Mouse (Mus musculus) forebrain, embryonic 14.5 days (tissue): ENCODE measurements around the gene Ankrd6. TPM values are rescaled to one million over a fixed set of nuclear protein-coding genes. Genes with fewer than 3 reads are reported as not detected.

Experiments used
- ATAC-seq: fragments of 200-750 bp; cut with Nextera tagmentation; 2 replicates; pipeline ENCODE4 v1.8.0; 2017; ENCODE audit warnings: mild to moderate bottlenecking, moderate library complexity
- DNase-seq: peaks from one replicate; pipeline ENCODE4 v3.0.0-alpha.2; 2015; ENCODE audit warnings: low spot score
- H3K27ac ChIP-seq: fragments of 300-500 bp; sonication (generic); 2 replicates; pipeline ENCODE4 v1.5.1; 2014; ENCODE audit warnings: low read depth, mild to moderate bottlenecking, control low read depth, low read length, moderate library complexity
- H3K27me3 ChIP-seq: fragments of 300-500 bp; sonication (generic); replicated peaks from 2 replicates; pipeline ENCODE4 v1.6.1; 2014; ENCODE audit warnings: low read length, control low read depth, mixed read lengths; ENCODE audit not compliant: control insufficient read depth, insufficient read depth
- H3K36me3 ChIP-seq: fragments of 300-500 bp; sonication (generic); 2 replicates; pipeline ENCODE4 v1.6.1; 2014; ENCODE audit warnings: low read length, control low read depth; ENCODE audit not compliant: control insufficient read depth, insufficient read depth
- H3K4me1 ChIP-seq: fragments of 300-500 bp; sonication (generic); 2 replicates; pipeline ENCODE4 v1.6.1; 2014; ENCODE audit warnings: antibody characterized with exemption, low read length, control low read depth; ENCODE audit not compliant: control insufficient read depth, insufficient read depth
- H3K4me2 ChIP-seq: fragments of 300-500 bp; sonication (generic); 2 replicates; pipeline ENCODE4 v1.6.1; 2014; ENCODE audit warnings: mild to moderate bottlenecking, control low read depth, low read length
- H3K4me3 ChIP-seq: fragments of 300-500 bp; sonication (generic); 2 replicates; pipeline ENCODE4 v1.5.1; 2014; ENCODE audit warnings: low read depth, low read length, control low read depth
- H3K9ac ChIP-seq: fragments of 300-500 bp; sonication (generic); 2 replicates; pipeline ENCODE4 v1.6.1; 2014; ENCODE audit warnings: mild to moderate bottlenecking, low read length, control low read depth, moderate library complexity
- H3K9me3 ChIP-seq: fragments of 300-500 bp; sonication (generic); replicated peaks from 2 replicates; pipeline ENCODE4 v1.6.1; 2016; ENCODE audit warnings: low read length, control low read depth, mixed read lengths; ENCODE audit not compliant: control insufficient read depth
- WGBS: fragments of 180-500 bp; shearing (Covaris S2); extraction: QIAGEN DNeasy Blood & Tissue Kit; methylation state at CpG from one replicate; pipeline ENCODE4 v1.1.7; 2014; 5-methylcytosine and 5-hydroxymethylcytosine counted together
- polyA plus RNA-seq: library from polyadenylated mRNA; unstranded; fragments of >200 nt; fragmentation: Nextera tagmentation; extraction: Ambion mirVana; gene quantifications from 2 replicates; pipeline ENCODE4 v1.2.1, GENCODE M21; 2014

Gene Ankrd6
- polyA plus RNA-seq, 1 experiment from 2014 or later: 32.7 TPM

- ATAC-seq (no peak), DNase-seq (peak; percentile 51)
- Histone ChIP-seq H3K4me1 (peaks cover 15% of the 10 kb centered on the region), H3K27me3 (no peaks in the 10 kb centered on the region), H3K36me3 (no peaks in the 10 kb centered on the region), H3K27ac (peak overlapping the region; percentile 68), H3K4me3 (peak overlapping the region; percentile 87), H3K4me2 (peak overlapping the region; percentile 90), H3K9ac (peak overlapping the region; percentile 93), H3K9me3 (no peaks in the 10 kb centered on the region)
- 8% methylated on average over 13 of the region's 13 CpGs for WGBS
Observed at GRCm38 (mm10) chr4:32984801-32985675, 34.4 kb upstream of the Ankrd6 start.

- peak overlapping the region; percentile 93 for H3K9ac ChIP-seq
- 0% methylated on average over 13 of the region's 13 CpGs for WGBS
- no peaks in the 10 kb centered on the region for H3K36me3 ChIP-seq
- peak overlapping the region; percentile 87 for H3K4me3 ChIP-seq
- peak overlapping the region; percentile 87; the same call in 1 of the 2 replicates for H3K27ac ChIP-seq
- no peak for ATAC-seq
- DNase-seq: peak; percentile 85
- H3K4me1 ChIP-seq: peaks cover 15% of the 10 kb centered on the region
- no peaks in the 10 kb centered on the region for H3K27me3 ChIP-seq
- H3K4me2 ChIP-seq: peak overlapping the region; percentile 90
- no peaks in the 10 kb centered on the region for H3K9me3 ChIP-seq
Observed at GRCm38 (mm10) chr4:32984242-32984641, 33.6 kb upstream of the Ankrd6 start.

GRCm38 (mm10) chr4:32983176-32984155, 32.8 kb upstream of the Ankrd6 start:
- Histone ChIP-seq H3K4me2 (peak overlapping the region; percentile 90), H3K4me3 (peak overlapping the region; percentile 87), H3K9me3 (no peaks in the 10 kb centered on the region), H3K27me3 (no peaks in the 10 kb centered on the region), H3K27ac (peak overlapping the region; percentile 87), H3K9ac (peak overlapping the region; percentile 93), H3K4me1 (peaks cover 15% of the 10 kb centered on the region), H3K36me3 (no peaks in the 10 kb centered on the region)
- WGBS: under 1% methylated on average over 78 of the region's 94 CpGs
- peak; percentile 56 for DNase-seq
- ATAC-seq: peak; percentile 69

GRCm38 (mm10) chr4:32982716-32983175, 32.1 kb upstream of the Ankrd6 start, which contains the start of gene Rragd:
Gene Rragd (plus strand): TSS chr4:32983037.
- under 1% methylated on average over 17 of the region's 18 CpGs for WGBS
- H3K27me3 ChIP-seq: no peaks in the 10 kb centered on the region
- peak; percentile 79 for ATAC-seq

GRCm38 (mm10) chr4:32982041-32982715, 31.5 kb upstream of the Ankrd6 start:
- H3K4me2 ChIP-seq: peak overlapping the region; percentile 90
- H3K4me3 ChIP-seq: peak overlapping the region; percentile 87
- no peaks in the 10 kb centered on the region for H3K9me3 ChIP-seq
- no peak overlapping the region for H3K27ac ChIP-seq
- H3K27me3 ChIP-seq: no peaks in the 10 kb centered on the region
- no peaks in the 10 kb centered on the region for H3K36me3 ChIP-seq
- WGBS: 3% methylated on average over 15 of the region's 15 CpGs
- ATAC-seq: peak; percentile 52
- peaks cover 15% of the 10 kb centered on the region for H3K4me1 ChIP-seq
- H3K9ac ChIP-seq: peak overlapping the region; percentile 93
- DNase-seq: peak; percentile 71

More at GRCm38 (mm10) chr4:32982716-32983175, 32.1 kb upstream of the Ankrd6 start, which contains the start of gene Rragd:
- Histone ChIP-seq H3K4me3 (peak within 1 kb of the TSS; percentile 87), H3K9ac (peak within 1 kb of the TSS; percentile 93), H3K9me3 (no peaks in the 10 kb centered on the region), H3K4me1 (peaks cover 15% of the 10 kb centered on the region), H3K36me3 (no peaks in the 10 kb centered on the region), H3K4me2 (peak within 1 kb of the TSS; percentile 90), H3K27ac (peak within 1 kb of the TSS; percentile 87)
- no peak for DNase-seq

GRCm38 (mm10) chr4:32981617-32982016, 31.0 kb upstream of the Ankrd6 start:
- peak overlapping the region; percentile 90; the same call in 1 of the 2 replicates for H3K4me2 ChIP-seq
- no peaks in the 10 kb centered on the region for H3K9me3 ChIP-seq
- no peak overlapping the region for H3K27ac ChIP-seq
- WGBS: 24% methylated on average over 5 of the region's 5 CpGs
- H3K27me3 ChIP-seq: no peaks in the 10 kb centered on the region
- H3K4me3 ChIP-seq: no peak overlapping the region
- H3K4me1 ChIP-seq: peaks cover 15% of the 10 kb centered on the region
- DNase-seq (no peak), ATAC-seq (no peak)
- H3K9ac ChIP-seq: no peak overlapping the region
- H3K36me3 ChIP-seq: no peaks in the 10 kb centered on the region

GRCm38 (mm10) chr4:32980061-32980460, 29.4 kb upstream of the Ankrd6 start:
- Histone ChIP-seq H3K9me3 (no peaks in the 10 kb centered on the region), H3K4me1 (peaks cover 8% of the 10 kb centered on the region; the same call in 1 of the 2 replicates), H3K9ac (no peak overlapping the region), H3K36me3 (no peaks in the 10 kb centered on the region), H3K27me3 (no peaks in the 10 kb centered on the region), H3K4me2 (no peak overlapping the region), H3K27ac (no peak overlapping the region), H3K4me3 (no peak overlapping the region)
- 64% methylated on average over 3 of the region's 3 CpGs for WGBS
- ATAC-seq (no peak), DNase-seq (no peak)

- no peak for ATAC-seq
- DNase-seq: no peak
- WGBS: 94% methylated on average over 4 of the region's 4 CpGs
Observed at GRCm38 (mm10) chr4:32977331-32977730, 26.7 kb upstream of the Ankrd6 start.

More at GRCm38 (mm10) chr4:32977331-32977730, 26.7 kb upstream of the Ankrd6 start:
- Histone ChIP-seq H3K4me1 (0 out of 2 replicates have a peak, but pooled peaks cover 2% of the 10 kb centered on the region), H3K4me3 (no peak overlapping the region), H3K4me2 (no peak overlapping the region), H3K36me3 (no peaks in the 10 kb centered on the region), H3K9ac (no peak overlapping the region), H3K27me3 (no peaks in the 10 kb centered on the region), H3K9me3 (peaks cover 3% of the 10 kb centered on the region; the same call in 1 of the 2 replicates), H3K27ac (no peak overlapping the region)
